Mouse (Mus musculus) c-Kit-positive CD71-positive TER-119-positive erythroid progenitor cells, embryonic 14.5 days (primary cell): Measurements from ENCODE around the gene Hoxb2.

ENCODE experiments used
- DNase-seq: peaks from one replicate; pipeline ENCODE4 v3.0.0-alpha.2; 2013; ENCODE audit warnings: low spot score

Gene Hoxb2

GRCm38 (mm10) chr11:96351831-96352230 lies 1.5 kb downstream of the Hoxb2 start:
- no peak for DNase-seq

- DNase-seq: no peak
Observed at GRCm38 (mm10) chr11:96352691-96353521, 2.6 kb downstream of the Hoxb2 start.

GRCm38 (mm10) chr11:96353522-96353841 lies 3.2 kb downstream of the Hoxb2 start:
- no peak for DNase-seq

GRCm38 (mm10) chr11:96353939-96354338 lies 3.6 kb downstream of the Hoxb2 start:
- no peak for DNase-seq

GRCm38 (mm10) chr11:96354376-96354775 lies 4.1 kb downstream of the Hoxb2 start:
- no peak for DNase-seq

GRCm38 (mm10) chr11:96354801-96355311 lies 4.5 kb downstream of the Hoxb2 start:
- DNase-seq: no peak

- no peak for DNase-seq
Observed at GRCm38 (mm10) chr11:96363807-96364206, 13.5 kb downstream of the Hoxb2 start.

GRCm38 (mm10) chr11:96365441-96366091 lies 15.2 kb downstream of the Hoxb2 start, which contains the start of gene Hoxb1:
Gene Hoxb1, plus strand, starts transcription at chr11:96365752.
- DNase-seq: no peak

- no peak for DNase-seq
Observed at GRCm38 (mm10) chr11:96366092-96367041, 16.0 kb downstream of the Hoxb2 start.

- DNase-seq: no peak
Observed at GRCm38 (mm10) chr11:96367141-96367540, 16.8 kb downstream of the Hoxb2 start.

- DNase-seq: no peak
Observed at GRCm38 (mm10) chr11:96368686-96369085, 18.4 kb downstream of the Hoxb2 start.

- no peak for DNase-seq
Observed at GRCm38 (mm10) chr11:96369140-96369539, 18.8 kb downstream of the Hoxb2 start.

GRCm38 (mm10) chr11:96371726-96372125 lies 21.4 kb downstream of the Hoxb2 start:
- no peak for DNase-seq

- DNase-seq: no peak
Observed at GRCm38 (mm10) chr11:96372519-96372918, 22.2 kb downstream of the Hoxb2 start.

- no peak for DNase-seq
Observed at GRCm38 (mm10) chr11:96374810-96375209, 24.5 kb downstream of the Hoxb2 start.

GRCm38 (mm10) chr11:96383381-96383780 lies 33.1 kb downstream of the Hoxb2 start:
- no peak for DNase-seq

- DNase-seq: no peak
Observed at GRCm38 (mm10) chr11:96387635-96388034, 37.3 kb downstream of the Hoxb2 start.

- no peak for DNase-seq
Observed at GRCm38 (mm10) chr11:96396772-96397626, 46.7 kb downstream of the Hoxb2 start.

GRCm38 (mm10) chr11:96397806-96398335 lies 47.5 kb downstream of the Hoxb2 start:
- DNase-seq: no peak

- DNase-seq: no peak
Observed at GRCm38 (mm10) chr11:96399923-96400322, 49.6 kb downstream of the Hoxb2 start.
